Mouse (Mus musculus) liver, adult 10 weeks (tissue): Measurements from ENCODE around the gene Gm21961. TPM values are rescaled to one million over a fixed set of nuclear protein-coding genes. Genes with fewer than 3 reads are reported as not detected.

ENCODE experiments used
- polyA plus RNA-seq: library from polyadenylated mRNA; stranded (reverse); fragments of 350-450 nt; fragmentation: Illumina TruSeq; extraction: RNeasy Lipid Tissue Mini Kit (QIAGEN cat#74804); gene quantifications from one replicate; pipeline ENCODE4 v1.2.3, GENCODE M21; 2014; ENCODE audit warnings: low read depth, low replicate concordance

Gene Gm21961
- polyA plus RNA-seq, result not detected

GRCm38 (mm10) chr15:65014804-65015203 lies at the start of gene Gm21961:
TSS of gene Gm21961 (minus strand) at chr15:65014904.

Other genes with a start within 250 kb of the Gm21961 start
- gene Gm21798, start 197.2 kb downstream of the Gm21961 start, polyA plus RNA-seq, result not detected